Mouse (Mus musculus) small intestine, adult 2 months (tissue): ENCODE measurements around the gene Vcp.

ENCODE experiments used
- CTCF ChIP-seq: fragments of 200-500 bp; IDR thresholded peaks from 2 replicates; pipeline ENCODE4 v1.5.1; 2012; ENCODE audit warnings: low read depth, mild to moderate bottlenecking, control low read depth, inconsistent platforms, low read length, moderate library complexity, mixed read lengths; ENCODE audit not compliant: insufficient replicate concordance, insufficient read length; ENCODE audit errors: extremely low read depth
- POLR2A ChIP-seq: fragments of 200-500 bp; IDR thresholded peaks from 2 replicates; pipeline ENCODE4 v1.6.1; 2012; ENCODE audit warnings: low read depth, mild to moderate bottlenecking, control low read depth, inconsistent platforms, low read length, moderate library complexity

DNA sequence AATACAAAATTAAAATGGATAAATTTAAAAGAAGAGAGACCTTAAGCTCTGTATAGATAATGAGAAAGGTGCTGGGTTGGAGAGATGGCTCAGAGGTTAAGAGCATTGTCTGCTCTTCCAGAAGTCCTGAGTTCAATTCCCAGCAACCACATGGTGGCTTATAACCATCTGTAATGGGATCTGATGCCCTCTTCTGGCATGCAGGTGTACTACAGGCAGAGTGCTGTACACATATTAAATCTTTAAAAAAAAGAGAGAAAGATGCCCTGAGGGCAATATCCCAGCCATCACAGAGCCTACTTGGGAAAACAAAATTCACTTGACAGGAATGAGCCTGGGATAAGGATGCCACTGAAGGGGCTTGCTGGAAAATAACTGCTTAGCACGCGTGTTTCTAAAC lies 36.8 kb downstream of the Vcp start:
- no peak for TF ChIP-seq CTCF
- TF ChIP-seq POLR2A = no peak
